Mouse (Mus musculus) midbrain, postnatal 0 days (tissue): ENCODE measurements around the gene Stx7. TPM values are rescaled to one million over a fixed set of nuclear protein-coding genes. Genes with fewer than 3 reads are reported as not detected.
A peak's percentile ranks its signal among the peaks of the same experiment; 100 is the strongest.

Experiments
- ATAC-seq: fragments of 200-750 bp; cut with Nextera tagmentation; 2 replicates; pipeline ENCODE4 v1.8.0; 2017; ENCODE audit warnings: moderate number of reproducible peaks, mild to moderate bottlenecking, moderate TSS enrichment, moderate library complexity; ENCODE audit not compliant: low FRiP score
- DNase-seq: peaks from one replicate; pipeline ENCODE4 v3.0.0-alpha.2; 2015; ENCODE audit warnings: low spot score
- H3K27ac ChIP-seq: fragments of 300-500 bp; sonication (generic); 2 replicates; pipeline ENCODE4 v1.5.1; 2014; ENCODE audit warnings: low read depth, mild to moderate bottlenecking, low read length, mixed read lengths
- H3K27me3 ChIP-seq: fragments of 300-500 bp; sonication (generic); 2 replicates; pipeline ENCODE4 v1.6.1; 2014; ENCODE audit warnings: low read length, control low read depth, mixed read lengths; ENCODE audit not compliant: insufficient read depth
- H3K36me3 ChIP-seq: fragments of 300-500 bp; sonication (generic); 2 replicates; pipeline ENCODE4 v1.6.1; 2014; ENCODE audit warnings: low read length, control low read depth, mixed read lengths; ENCODE audit not compliant: insufficient read depth
- H3K4me1 ChIP-seq: fragments of 300-500 bp; sonication (generic); 2 replicates; pipeline ENCODE4 v1.6.1; 2014; ENCODE audit warnings: mild to moderate bottlenecking, control low read depth, antibody characterized with exemption, low read length, mixed read lengths; ENCODE audit not compliant: insufficient read depth
- H3K4me2 ChIP-seq: fragments of 300-500 bp; sonication (generic); 2 replicates; pipeline ENCODE4 v1.6.1; 2014; ENCODE audit warnings: low read depth, mild to moderate bottlenecking, low read length, mixed read lengths; ENCODE audit not compliant: poor library complexity, severe bottlenecking
- H3K4me3 ChIP-seq: fragments of 300-500 bp; sonication (generic); 2 replicates; pipeline ENCODE4 v1.5.1; 2014; ENCODE audit warnings: low read depth, mild to moderate bottlenecking, low read length, moderate library complexity
- H3K9ac ChIP-seq: fragments of 300-500 bp; sonication (generic); replicated peaks from 2 replicates; pipeline ENCODE4 v1.6.1; 2014; ENCODE audit warnings: mild to moderate bottlenecking, low read length, moderate library complexity, mixed read lengths; ENCODE audit not compliant: poor library complexity, severe bottlenecking
- H3K9me3 ChIP-seq: fragments of 300-500 bp; sonication (generic); 2 replicates; pipeline ENCODE4 v1.6.1; 2016; ENCODE audit warnings: low read length, control low read depth
- CTCF ChIP-seq: IDR thresholded peaks from 2 replicates; pipeline ENCODE4 v1.5.1; 2016; ENCODE audit warnings: antibody characterized with exemption, mild to moderate bottlenecking
- WGBS: fragments of 180-500 bp; shearing (Covaris S2); extraction: QIAGEN DNeasy Blood & Tissue Kit; methylation state at CpG from one replicate; pipeline ENCODE4 v1.1.7; 2014; 5-methylcytosine and 5-hydroxymethylcytosine counted together
- polyA plus RNA-seq: library from polyadenylated mRNA; unstranded; fragments of >200 nt; fragmentation: Nextera tagmentation; extraction: Ambion mirVana; gene quantifications from 2 replicates; pipeline ENCODE4 v1.2.1, GENCODE M21; 2015
- total RNA-seq: library from RNA; depleted of rRNA; stranded (reverse); fragments of >200 nt; gene quantifications from 2 replicates; pipeline ENCODE4 v1.2.3, GENCODE M21; 2014

Gene Stx7
- total and polyA plus RNA-seq, 2 experiments from 2014 or later = 144 to 358 TPM

GRCm38 (mm10) chr10:24173210-24174001 lies 24.3 kb downstream of the Stx7 start:
- ATAC-seq (no peak), DNase-seq (peak; percentile 79)
- Histone ChIP-seq H3K4me2 (no peak overlapping the region), H3K4me3 (no peak overlapping the region), H3K27me3 (no peaks in the 10 kb centered on the region), H3K4me1 (no peaks in the 10 kb centered on the region), H3K9me3 (no peaks in the 10 kb centered on the region), H3K36me3 (no peaks in the 10 kb centered on the region), H3K27ac (no peak overlapping the region), H3K9ac (no peak overlapping the region)
- TF ChIP-seq CTCF = peak; percentile 94
- 53% methylated on average over 10 of the region's 10 CpGs for WGBS

GRCm38 (mm10) chr10:24190392-24190791 lies 41.3 kb downstream of the Stx7 start:
- no peak overlapping the region for H3K9ac ChIP-seq
- H3K4me2 ChIP-seq = no peak overlapping the region
- ATAC-seq (0 out of 2 replicates have a peak, but pooled peaks have one; percentile 34), DNase-seq (peak; percentile 11)
- no peak overlapping the region for H3K4me3 ChIP-seq
- peaks cover 8% of the 10 kb centered on the region; the same call in 1 of the 2 replicates for H3K36me3 ChIP-seq
- no peaks in the 10 kb centered on the region for H3K27me3 ChIP-seq
- H3K9me3 ChIP-seq = no peaks in the 10 kb centered on the region
- no peaks in the 10 kb centered on the region for H3K4me1 ChIP-seq
- peak; percentile 55 for TF ChIP-seq CTCF
- WGBS = 61% methylated on average over 7 of the region's 7 CpGs
- no peak overlapping the region for H3K27ac ChIP-seq

GRCm38 (mm10) chr10:24191977-24192376 lies 42.9 kb downstream of the Stx7 start:
- DNase-seq (peak; percentile 58), ATAC-seq (0 out of 2 replicates have a peak, but pooled peaks have one; percentile 27)
- Histone ChIP-seq H3K9me3 (0 out of 2 replicates have a peak, but pooled peaks cover 3% of the 10 kb centered on the region), H3K4me3 (no peak overlapping the region), H3K4me1 (no peaks in the 10 kb centered on the region), H3K9ac (no peak overlapping the region), H3K36me3 (peaks cover 5% of the 10 kb centered on the region; the same call in 1 of the 2 replicates), H3K27me3 (no peaks in the 10 kb centered on the region), H3K4me2 (no peak overlapping the region), H3K27ac (no peak overlapping the region)
- WGBS = 65% methylated on average over 1 of the region's 1 CpGs
- TF ChIP-seq CTCF = peak; percentile 81

DNA sequence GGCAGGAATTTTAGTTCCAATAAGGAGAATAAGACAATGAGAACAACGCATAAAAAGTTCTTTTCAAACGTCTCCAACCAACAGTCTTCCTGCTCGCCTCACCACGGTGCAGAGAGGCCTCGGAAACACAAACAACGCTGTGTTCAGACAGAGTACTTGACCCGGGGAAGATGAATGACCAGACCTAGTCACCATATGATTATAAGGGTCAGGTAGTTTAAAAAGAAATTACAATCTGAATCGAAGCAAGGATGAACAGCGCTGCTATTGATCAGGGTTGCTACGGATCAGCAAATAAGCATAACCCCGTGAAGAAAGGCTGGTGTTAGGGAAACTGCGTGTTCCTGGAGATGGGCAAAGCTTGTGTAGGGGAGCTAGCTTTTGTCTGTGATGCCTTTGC lies 50.2 kb downstream of the Stx7 start:
- WGBS = 49% methylated on average over 12 of the region's 12 CpGs
- H3K4me2 ChIP-seq = no peak overlapping the region
- no peak for DNase-seq
- no peaks in the 10 kb centered on the region for H3K27me3 ChIP-seq
- no peak overlapping the region for H3K27ac ChIP-seq
- H3K9ac ChIP-seq = no peak overlapping the region
- 0 out of 2 replicates have a peak, but pooled peaks cover 3% of the 10 kb centered on the region for H3K9me3 ChIP-seq
- no peaks in the 10 kb centered on the region for H3K4me1 ChIP-seq
- no peak overlapping the region for H3K4me3 ChIP-seq
- TF ChIP-seq CTCF = no peak
- ATAC-seq = no peak
- no peaks in the 10 kb centered on the region for H3K36me3 ChIP-seq

- ATAC-seq = no peak
- WGBS = 85% methylated on average over 3 of the region's 3 CpGs
- H3K36me3 ChIP-seq = no peaks in the 10 kb centered on the region
These were observed 51.0 kb downstream of the Stx7 start for GRCm38 (mm10) chr10:24200099-24200498.

DNA sequence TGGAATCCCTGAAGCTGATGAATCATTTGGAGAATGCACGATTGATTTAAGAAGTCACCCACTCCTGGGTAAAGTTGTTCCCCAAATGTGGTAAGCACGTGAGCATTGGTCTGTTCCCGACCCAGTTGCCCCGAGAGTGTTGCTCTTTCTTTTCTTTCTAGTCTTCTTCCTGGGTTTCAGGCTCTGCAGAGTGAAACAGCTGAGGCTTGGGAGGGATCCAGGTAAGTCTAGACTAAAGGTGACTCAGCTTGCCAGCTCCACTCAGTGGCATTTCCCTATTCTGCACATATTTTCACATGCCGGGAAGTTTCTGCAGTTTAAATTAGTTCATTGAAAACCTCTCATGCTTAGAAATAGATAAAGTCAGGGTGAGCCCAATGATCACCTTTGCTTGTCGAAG lies 61.0 kb downstream of the Stx7 start:
- Histone ChIP-seq H3K4me1 (no peaks in the 10 kb centered on the region), H3K4me3 (no peak overlapping the region), H3K4me2 (no peak overlapping the region), H3K27me3 (no peaks in the 10 kb centered on the region), H3K9ac (no peak overlapping the region), H3K36me3 (no peaks in the 10 kb centered on the region), H3K9me3 (no peaks in the 10 kb centered on the region), H3K27ac (no peak overlapping the region)
- no peak for ATAC-seq
- no peak for TF ChIP-seq CTCF
- DNase-seq = no peak
- 89% methylated on average over 6 of the region's 6 CpGs for WGBS

More at GRCm38 (mm10) chr10:24200099-24200498, 51.0 kb downstream of the Stx7 start:
- no peak for DNase-seq
- Histone ChIP-seq H3K27me3 (no peaks in the 10 kb centered on the region), H3K4me2 (no peak overlapping the region), H3K4me1 (no peaks in the 10 kb centered on the region), H3K9me3 (0 out of 2 replicates have a peak, but pooled peaks cover 3% of the 10 kb centered on the region), H3K9ac (no peak overlapping the region), H3K27ac (no peak overlapping the region), H3K4me3 (no peak overlapping the region)
- TF ChIP-seq CTCF = no peak
